Mouse (Mus musculus) liver, embryonic 16.5 days (tissue): ENCODE results near the gene Ppp1r12a. TPM values are rescaled to one million over a fixed set of nuclear protein-coding genes. Genes with fewer than 3 reads are reported as not detected.

Experiments
- ATAC-seq: fragments of 200-750 bp; cut with Nextera tagmentation; 2 replicates; pipeline ENCODE4 v1.8.0; 2017; ENCODE audit warnings: low read depth, mild to moderate bottlenecking, moderate number of reproducible peaks, moderate library complexity
- H3K27ac ChIP-seq: fragments of 300-500 bp; sonication (generic); 2 replicates; pipeline ENCODE4 v1.5.1; 2014; ENCODE audit warnings: mild to moderate bottlenecking, low read length
- H3K27me3 ChIP-seq: fragments of 300-500 bp; sonication (generic); 2 replicates; pipeline ENCODE4 v1.6.1; 2014; ENCODE audit warnings: low read depth, low read length, mixed read lengths; ENCODE audit not compliant: control insufficient read depth, insufficient read depth
- H3K36me3 ChIP-seq: fragments of 300-500 bp; sonication (generic); 2 replicates; pipeline ENCODE4 v1.6.1; 2014; ENCODE audit warnings: mild to moderate bottlenecking; ENCODE audit not compliant: control insufficient read depth, insufficient read depth
- H3K4me1 ChIP-seq: fragments of 300-500 bp; sonication (generic); 2 replicates; pipeline ENCODE4 v1.6.1; 2014; ENCODE audit warnings: low read depth, low read length, mixed read lengths; ENCODE audit not compliant: control insufficient read depth
- H3K4me2 ChIP-seq: fragments of 300-500 bp; sonication (generic); 2 replicates; pipeline ENCODE4 v1.6.1; 2014; ENCODE audit warnings: low read depth, low read length, mixed read lengths
- H3K4me3 ChIP-seq: fragments of 300-500 bp; sonication (generic); 2 replicates; pipeline ENCODE4 v1.5.1; 2014; ENCODE audit warnings: low read depth, mild to moderate bottlenecking, low read length
- H3K9ac ChIP-seq: fragments of 300-500 bp; sonication (generic); 2 replicates; pipeline ENCODE4 v1.6.1; 2014; ENCODE audit warnings: low read depth, low read length
- H3K9me3 ChIP-seq: fragments of 300-500 bp; sonication (generic); replicated peaks from 2 replicates; pipeline ENCODE4 v1.6.1; 2016; ENCODE audit warnings: low read length; ENCODE audit not compliant: control insufficient read depth
- WGBS: fragments of 180-500 bp; shearing (Covaris S2); extraction: QIAGEN DNeasy Blood & Tissue Kit; methylation state at CpG from one replicate; pipeline ENCODE4 v1.1.7; 2014; ENCODE audit not compliant: insufficient replicate concordance; 5-methylcytosine and 5-hydroxymethylcytosine counted together
- polyA plus RNA-seq: library from polyadenylated mRNA; unstranded; fragments of >200 nt; fragmentation: Nextera tagmentation; extraction: Ambion mirVana; gene quantifications from 2 replicates; pipeline ENCODE4 v1.2.1, GENCODE M21; 2015

Gene Ppp1r12a
- polyA plus RNA-seq, 1 experiment from 2014 or later: 29.7 TPM

GRCm38 (mm10) chr10:108155042-108155686 lies 6.8 kb upstream of the Ppp1r12a start:
- Histone ChIP-seq H3K9ac (no peak overlapping the region), H3K9me3 (no peaks in the 10 kb centered on the region), H3K36me3 (no peaks in the 10 kb centered on the region), H3K4me2 (no peak overlapping the region), H3K4me1 (no peaks in the 10 kb centered on the region; the same call in 1 of the 2 replicates), H3K27ac (no peak overlapping the region), H3K4me3 (no peak overlapping the region), H3K27me3 (no peaks in the 10 kb centered on the region)
- WGBS: 48% methylated on average over 21 of the region's 21 CpGs
- no peak for ATAC-seq

GRCm38 (mm10) chr10:108155687-108156067 lies 6.3 kb upstream of the Ppp1r12a start:
- no peak overlapping the region for H3K27ac ChIP-seq
- ATAC-seq: no peak
- 40% methylated on average over 7 of the region's 7 CpGs for WGBS

DNA sequence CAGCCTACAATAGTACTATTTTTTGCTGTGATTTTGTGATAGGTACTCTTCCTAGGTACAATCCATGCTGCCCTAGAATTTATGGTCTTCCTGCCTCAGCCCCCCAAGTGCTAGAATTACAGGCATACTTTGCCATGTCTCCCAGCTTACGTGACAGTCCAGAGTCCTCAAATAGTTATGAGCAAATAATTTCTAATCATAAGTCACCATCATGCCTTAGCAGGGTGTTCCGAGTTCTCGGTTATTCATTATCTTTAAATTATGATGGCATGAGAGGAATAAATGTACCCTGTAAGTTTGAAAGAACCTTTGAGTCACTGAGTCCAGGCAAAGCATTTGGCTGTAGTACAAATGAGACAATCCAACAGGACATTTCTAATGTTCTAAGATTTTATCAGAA lies 5.9 kb upstream of the Ppp1r12a start:
- no peak for ATAC-seq

More at GRCm38 (mm10) chr10:108155687-108156067, 6.3 kb upstream of the Ppp1r12a start:
- Histone ChIP-seq H3K4me3 (no peak overlapping the region), H3K27me3 (no peaks in the 10 kb centered on the region), H3K9me3 (no peaks in the 10 kb centered on the region), H3K4me1 (no peaks in the 10 kb centered on the region; the same call in 1 of the 2 replicates), H3K9ac (no peak overlapping the region), H3K36me3 (no peaks in the 10 kb centered on the region), H3K4me2 (no peak overlapping the region)

DNA sequence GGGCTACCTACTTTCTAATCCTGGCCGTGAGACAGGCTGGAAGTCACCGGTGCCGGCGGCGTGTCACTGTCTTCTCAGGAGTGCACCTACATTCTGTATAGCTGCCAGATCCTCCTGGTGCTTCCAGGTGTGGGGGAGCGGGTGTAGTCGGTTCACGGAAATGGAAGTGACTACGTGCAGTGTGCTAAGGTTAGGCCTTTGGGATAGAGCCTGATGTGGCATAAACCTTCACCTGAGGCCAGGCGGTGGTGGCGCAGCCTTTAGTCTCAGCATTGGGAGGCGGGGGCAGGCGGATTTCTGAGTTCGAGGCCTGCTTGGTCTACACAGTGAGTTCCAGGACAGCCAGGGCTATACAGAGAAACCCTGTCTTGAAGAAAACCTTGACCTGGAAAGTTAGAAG lies 3.0 kb upstream of the Ppp1r12a start:
- Histone ChIP-seq H3K4me2 (no peak overlapping the region), H3K9ac (no peak overlapping the region), H3K4me1 (peaks cover 3% of the 10 kb centered on the region), H3K27me3 (no peaks in the 10 kb centered on the region), H3K27ac (no peak overlapping the region), H3K4me3 (no peak overlapping the region), H3K9me3 (no peaks in the 10 kb centered on the region), H3K36me3 (no peaks in the 10 kb centered on the region)
- no peak for ATAC-seq
- WGBS: 81% methylated on average over 14 of the region's 14 CpGs

More for the DNA sequence above, 5.9 kb upstream of the Ppp1r12a start:
- Histone ChIP-seq H3K4me1 (peaks cover under 1% of the 10 kb centered on the region), H3K9me3 (no peaks in the 10 kb centered on the region), H3K27me3 (no peaks in the 10 kb centered on the region), H3K4me2 (no peak overlapping the region), H3K9ac (no peak overlapping the region), H3K36me3 (no peaks in the 10 kb centered on the region), H3K27ac (no peak overlapping the region), H3K4me3 (no peak overlapping the region)
- 70% methylated on average over 3 of the region's 3 CpGs for WGBS

GRCm38 (mm10) chr10:108162297-108163020 lies 466 bp downstream of the Ppp1r12a start:
- no peaks in the 10 kb centered on the region for H3K9me3 ChIP-seq
- H3K36me3 ChIP-seq: no peaks in the 10 kb centered on the region
- ATAC-seq: peak; percentile 6
- peak overlapping the region; percentile 96 for H3K27ac ChIP-seq
- under 1% methylated on average over 77 of the region's 79 CpGs for WGBS
- H3K4me3 ChIP-seq: peak overlapping the region; percentile 100
- no peaks in the 10 kb centered on the region for H3K27me3 ChIP-seq
- H3K9ac ChIP-seq: peak overlapping the region; percentile 100
- H3K4me1 ChIP-seq: peaks cover 14% of the 10 kb centered on the region
- peak overlapping the region; percentile 77 for H3K4me2 ChIP-seq

- peak overlapping the region; percentile 96 for H3K27ac ChIP-seq
Measured at GRCm38 (mm10) chr10:108163021-108163410, 1.0 kb downstream of the Ppp1r12a start.

GRCm38 (mm10) chr10:108163451-108163850 lies 1.5 kb downstream of the Ppp1r12a start:
- ATAC-seq: no peak
- no peaks in the 10 kb centered on the region for H3K36me3 ChIP-seq
- H3K27ac ChIP-seq: peak overlapping the region; percentile 96
- 22% methylated on average over 3 of the region's 3 CpGs for WGBS
- H3K9me3 ChIP-seq: no peaks in the 10 kb centered on the region
- no peaks in the 10 kb centered on the region for H3K27me3 ChIP-seq
- H3K4me1 ChIP-seq: peaks cover 18% of the 10 kb centered on the region
- H3K4me2 ChIP-seq: peak overlapping the region; percentile 77
- peak overlapping the region; percentile 100 for H3K9ac ChIP-seq
- peak overlapping the region; percentile 100 for H3K4me3 ChIP-seq

More at GRCm38 (mm10) chr10:108163021-108163410, 1.0 kb downstream of the Ppp1r12a start:
- peak overlapping the region; percentile 100 for H3K4me3 ChIP-seq
- no peaks in the 10 kb centered on the region for H3K27me3 ChIP-seq
- peaks cover 17% of the 10 kb centered on the region for H3K4me1 ChIP-seq
- H3K9ac ChIP-seq: peak overlapping the region; percentile 100
- no peak for ATAC-seq
- H3K9me3 ChIP-seq: no peaks in the 10 kb centered on the region
- no peaks in the 10 kb centered on the region for H3K36me3 ChIP-seq
- WGBS: 0% methylated on average over 12 of the region's 12 CpGs
- H3K4me2 ChIP-seq: peak overlapping the region; percentile 77

DNA sequence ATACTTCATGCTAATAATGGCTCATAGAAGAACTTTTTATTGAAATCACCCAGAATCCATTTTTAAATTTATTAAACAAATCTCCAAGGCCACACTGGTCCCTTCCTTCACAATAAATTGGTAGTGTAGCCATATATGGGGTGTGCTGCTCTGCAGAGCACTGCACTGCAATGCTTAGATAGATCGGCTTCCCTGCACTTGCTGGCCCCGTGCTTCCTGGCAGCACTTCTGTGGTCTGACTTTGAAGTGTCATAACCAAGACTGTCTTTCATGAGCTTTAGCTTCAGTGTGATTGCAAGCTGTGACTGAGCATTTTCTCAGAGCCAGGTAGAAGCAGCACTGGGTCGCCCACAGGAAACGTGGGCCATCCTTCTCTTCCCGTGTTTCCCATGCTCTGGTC lies 5.8 kb downstream of the Ppp1r12a start:
- 16% methylated on average over 5 of the region's 5 CpGs for WGBS
- peak; percentile 50 for ATAC-seq
- H3K36me3 ChIP-seq: no peaks in the 10 kb centered on the region
- peaks cover 24% of the 10 kb centered on the region for H3K4me1 ChIP-seq
- no peak overlapping the region for H3K9ac ChIP-seq
- no peak overlapping the region for H3K4me3 ChIP-seq
- no peak overlapping the region for H3K4me2 ChIP-seq
- H3K27ac ChIP-seq: no peak overlapping the region
- no peaks in the 10 kb centered on the region for H3K9me3 ChIP-seq
- no peaks in the 10 kb centered on the region for H3K27me3 ChIP-seq

GRCm38 (mm10) chr10:108170818-108171217 lies 8.8 kb downstream of the Ppp1r12a start:
- no peaks in the 10 kb centered on the region for H3K9me3 ChIP-seq
- no peak for ATAC-seq
- no peaks in the 10 kb centered on the region for H3K36me3 ChIP-seq
- WGBS: 53% methylated on average over 3 of the region's 3 CpGs
- no peak overlapping the region for H3K4me2 ChIP-seq
- H3K4me1 ChIP-seq: peaks cover 24% of the 10 kb centered on the region
- H3K27me3 ChIP-seq: no peaks in the 10 kb centered on the region
- no peak overlapping the region for H3K9ac ChIP-seq
- H3K4me3 ChIP-seq: no peak overlapping the region
- H3K27ac ChIP-seq: no peak overlapping the region
